Mouse (Mus musculus) limb, embryonic 11.5 days (tissue): ENCODE measurements at regions not wholly inside any gene's neighbourhood (a gene's known extent, or its start where the extent isn't known, plus 50 kb on each side); places are given as distances from the start of the nearest gene placed in this dataset.

ENCODE experiments used
- ATAC-seq: fragments of 200-750 bp; cut with Nextera tagmentation; 2 replicates; pipeline ENCODE4 v1.8.0; 2017; ENCODE audit warnings: low read depth; ENCODE audit not compliant: insufficient number of reproducible peaks, low FRiP score, low TSS enrichment
- DNase-seq: peaks from one replicate; pipeline ENCODE4 v3.0.0-alpha.2; 2015; ENCODE audit warnings: low spot score
- H3K27ac ChIP-seq: fragments of 300-500 bp; sonication (generic); replicated peaks from 2 replicates; pipeline ENCODE4 v1.5.1; 2014; ENCODE audit warnings: low read depth, mild to moderate bottlenecking, low read length
- H3K27me3 ChIP-seq: fragments of 300-500 bp; sonication (generic); 2 replicates; pipeline ENCODE4 v1.6.1; 2014; ENCODE audit warnings: mild to moderate bottlenecking, low read length, mixed read lengths; ENCODE audit not compliant: control insufficient read depth, insufficient read depth
- H3K36me3 ChIP-seq: fragments of 300-500 bp; sonication (generic); 2 replicates; pipeline ENCODE4 v1.6.1; 2014; ENCODE audit warnings: mild to moderate bottlenecking, low read length, moderate library complexity, mixed read lengths; ENCODE audit not compliant: control insufficient read depth, insufficient read depth
- H3K4me1 ChIP-seq: fragments of 300-500 bp; sonication (generic); 2 replicates; pipeline ENCODE4 v1.6.1; 2014; ENCODE audit warnings: low read length, mixed read lengths; ENCODE audit not compliant: control insufficient read depth, insufficient read depth
- H3K4me2 ChIP-seq: fragments of 300-500 bp; sonication (generic); 2 replicates; pipeline ENCODE4 v1.6.1; 2014; ENCODE audit warnings: low read depth, mild to moderate bottlenecking, moderate library complexity; ENCODE audit not compliant: severe bottlenecking
- H3K4me3 ChIP-seq: fragments of 300-500 bp; sonication (generic); 2 replicates; pipeline ENCODE4 v1.5.1; 2014; ENCODE audit warnings: low read depth, low read length
- H3K9ac ChIP-seq: fragments of 300-500 bp; sonication (generic); 2 replicates; pipeline ENCODE4 v1.6.1; 2014; ENCODE audit warnings: mild to moderate bottlenecking, low read length
- H3K9me3 ChIP-seq: fragments of 300-500 bp; sonication (generic); 2 replicates; pipeline ENCODE4 v1.6.1; 2016; ENCODE audit warnings: low read length; ENCODE audit not compliant: control insufficient read depth
- WGBS: fragments of 180-500 bp; shearing (Covaris S2); extraction: QIAGEN DNeasy Blood & Tissue Kit; methylation state at CpG from one replicate; pipeline ENCODE4 v1.1.7; 2014; 5-methylcytosine and 5-hydroxymethylcytosine counted together

DNA sequence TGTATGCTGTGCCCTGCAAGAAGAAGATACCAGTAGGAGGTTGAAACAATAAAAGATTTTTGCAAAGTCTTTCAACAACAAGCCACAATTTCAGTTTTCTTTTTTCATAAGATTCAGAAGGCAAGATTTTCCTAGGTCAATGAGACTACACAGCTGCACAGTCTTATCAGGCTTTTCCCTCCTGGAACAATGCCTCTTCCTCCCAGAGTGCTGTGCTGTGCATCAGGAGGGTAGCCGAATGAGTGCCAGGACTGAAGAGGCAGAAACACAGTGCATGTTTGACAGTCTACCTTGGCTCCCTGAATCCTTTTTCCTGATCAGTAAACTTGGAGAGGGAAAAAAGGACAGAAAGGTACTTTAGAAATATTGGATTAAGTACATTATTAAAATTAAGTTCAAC, 579.4 kb upstream of the Tbl1xr1 start:
- ATAC-seq (no peak), DNase-seq (no peak)
- H3K4me3 ChIP-seq = no peak overlapping the region
- H3K27me3 ChIP-seq = no peaks in the 10 kb centered on the region
- no peak overlapping the region for H3K27ac ChIP-seq
- no peak overlapping the region for H3K4me2 ChIP-seq
- no peaks in the 10 kb centered on the region; the same call in 1 of the 2 replicates for H3K4me1 ChIP-seq
- no peaks in the 10 kb centered on the region for H3K36me3 ChIP-seq
- 73% methylated on average over 1 of the region's 1 CpGs for WGBS
- no peaks in the 10 kb centered on the region for H3K9me3 ChIP-seq
- H3K9ac ChIP-seq = no peak overlapping the region

DNA sequence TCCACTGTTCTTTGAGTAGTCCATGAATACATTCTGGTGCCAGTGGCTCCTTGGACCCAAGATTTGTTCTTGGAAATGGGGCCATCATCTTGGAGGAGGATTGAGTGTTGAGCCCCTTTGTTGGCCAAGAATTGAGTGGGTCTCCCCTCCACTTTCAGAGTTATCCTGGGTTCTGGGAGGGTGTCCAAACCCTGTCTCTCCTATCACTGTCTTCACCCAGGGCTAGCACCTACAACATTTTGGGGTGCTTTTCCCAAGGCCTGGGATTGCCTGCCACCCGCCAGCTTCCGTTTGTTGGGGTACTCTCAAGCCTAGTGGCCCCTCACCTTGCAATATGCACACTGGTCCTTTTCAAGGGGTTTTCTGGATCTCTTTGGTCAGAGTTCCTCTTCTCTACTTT, 568.8 kb upstream of the Tbl1xr1 start:
- Histone ChIP-seq H3K36me3 (no peaks in the 10 kb centered on the region), H3K4me2 (no peak overlapping the region), H3K9ac (no peak overlapping the region), H3K9me3 (peaks cover 5% of the 10 kb centered on the region), H3K27ac (no peak overlapping the region), H3K4me1 (no peaks in the 10 kb centered on the region), H3K4me3 (no peak overlapping the region), H3K27me3 (no peaks in the 10 kb centered on the region)
- ATAC-seq = no peak
- DNase-seq = no peak
- WGBS = 90% methylated on average over 2 of the region's 2 CpGs

DNA sequence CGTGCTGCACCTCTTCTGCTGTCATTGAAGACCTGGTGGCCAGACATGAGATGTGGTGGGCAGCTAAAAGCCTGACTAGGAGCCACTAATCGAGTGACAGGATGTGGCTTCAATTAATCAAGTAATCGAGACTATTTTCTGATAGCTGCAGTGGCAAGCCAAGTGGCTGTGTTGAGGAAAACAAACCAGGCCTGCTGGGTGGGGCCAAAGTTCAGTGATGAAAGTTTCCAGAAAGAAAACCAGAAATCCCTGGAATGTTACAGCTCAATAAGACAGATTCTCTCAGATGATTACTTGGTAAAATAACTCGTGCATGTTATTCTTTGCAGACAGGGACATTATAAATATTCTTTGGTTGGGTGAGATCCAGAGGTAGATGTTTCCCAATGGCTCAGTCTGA, 564.4 kb upstream of the Tbl1xr1 start:
- no peak for ATAC-seq
- H3K36me3 ChIP-seq = no peaks in the 10 kb centered on the region
- peaks cover 5% of the 10 kb centered on the region for H3K9me3 ChIP-seq

DNA sequence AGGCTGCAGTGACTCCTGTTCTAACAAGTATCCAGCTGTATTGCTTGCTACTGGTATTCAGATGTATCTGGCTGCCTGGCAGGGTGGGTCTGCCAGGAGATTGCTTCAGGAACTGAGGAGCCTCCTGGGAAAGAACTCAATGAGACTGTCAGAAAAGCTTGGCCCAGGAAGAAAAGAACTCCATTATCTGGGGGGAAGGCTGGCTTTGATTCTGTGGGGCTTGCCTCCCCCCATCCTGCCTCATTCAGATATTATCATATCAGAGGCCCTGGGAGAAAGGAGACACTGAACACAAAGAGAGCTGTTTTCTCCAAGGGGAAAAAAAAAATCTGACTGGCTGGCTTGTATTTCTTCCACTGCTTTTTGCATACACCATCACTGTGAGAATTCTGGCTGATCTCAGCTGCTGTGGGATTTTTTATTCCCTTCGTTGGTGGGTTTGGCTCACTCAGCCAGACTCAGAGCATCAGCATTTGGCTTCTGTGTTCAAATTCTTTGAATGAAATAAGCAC, 552.0 kb upstream of the Tbl1xr1 start:
- ATAC-seq = no peak
- Histone ChIP-seq H3K9ac (no peak overlapping the region), H3K27me3 (no peaks in the 10 kb centered on the region), H3K9me3 (no peaks in the 10 kb centered on the region), H3K4me3 (no peak overlapping the region), H3K27ac (no peak overlapping the region), H3K36me3 (no peaks in the 10 kb centered on the region), H3K4me2 (no peak overlapping the region), H3K4me1 (no peaks in the 10 kb centered on the region)
- WGBS = 38% methylated on average over 1 of the region's 1 CpGs
- no peak for DNase-seq

More for the DNA sequence above, 564.4 kb upstream of the Tbl1xr1 start:
- no peak overlapping the region for H3K4me3 ChIP-seq
- 81% methylated on average over 4 of the region's 4 CpGs for WGBS
- H3K4me2 ChIP-seq = no peak overlapping the region
- no peaks in the 10 kb centered on the region for H3K27me3 ChIP-seq
- H3K27ac ChIP-seq = no peak overlapping the region
- H3K4me1 ChIP-seq = no peaks in the 10 kb centered on the region
- no peak overlapping the region for H3K9ac ChIP-seq
- no peak for DNase-seq

DNA sequence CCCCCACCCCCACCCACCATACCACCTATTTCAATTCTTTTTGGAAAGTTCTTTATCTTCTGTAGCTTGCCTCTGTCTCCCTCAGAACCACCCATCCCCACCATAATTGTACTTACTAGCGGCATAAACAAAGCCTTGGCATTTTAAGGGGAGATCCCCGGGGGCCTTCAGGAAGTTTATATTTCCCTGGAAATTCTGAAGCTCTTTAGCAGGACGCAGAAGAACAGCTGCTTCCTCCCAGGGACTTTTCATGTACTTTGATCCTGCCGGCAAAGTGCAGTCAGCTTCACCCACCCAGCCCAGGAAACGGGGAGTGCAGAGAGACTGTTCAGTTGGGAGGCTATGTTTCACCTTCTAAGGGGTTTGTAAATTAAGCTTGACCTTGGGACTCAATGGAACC, 545.6 kb upstream of the Tbl1xr1 start:
- Histone ChIP-seq H3K4me1 (no peaks in the 10 kb centered on the region), H3K9ac (no peak overlapping the region), H3K4me3 (no peak overlapping the region), H3K27me3 (no peaks in the 10 kb centered on the region), H3K4me2 (no peak overlapping the region), H3K36me3 (no peaks in the 10 kb centered on the region), H3K27ac (no peak overlapping the region), H3K9me3 (no peaks in the 10 kb centered on the region)
- WGBS = 14% methylated on average over 5 of the region's 5 CpGs
- ATAC-seq (no peak), DNase-seq (peak; percentile 47)

DNA sequence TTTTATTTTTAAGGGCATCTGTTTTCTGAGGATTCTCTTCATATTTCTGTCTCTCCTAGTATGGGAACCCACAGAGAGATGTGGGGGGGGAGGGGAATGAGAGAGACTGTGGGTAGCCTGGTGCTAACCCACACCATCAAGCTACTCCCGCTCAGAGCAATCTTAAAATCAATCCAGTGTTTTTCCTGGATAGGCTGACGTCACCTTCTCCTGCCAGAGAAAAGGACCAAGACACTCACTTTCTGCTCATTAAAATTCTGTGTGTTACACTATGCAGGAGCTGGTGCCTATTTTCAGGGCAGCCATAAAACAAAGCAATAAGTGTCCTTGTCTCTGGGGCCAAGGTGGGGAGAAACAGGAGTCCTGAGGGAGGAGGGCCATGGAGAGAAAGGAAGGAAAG, 537.3 kb upstream of the Tbl1xr1 start:
- Histone ChIP-seq H3K4me2 (no peak overlapping the region), H3K4me1 (0 out of 2 replicates have a peak, but pooled peaks cover 2% of the 10 kb centered on the region), H3K27ac (no peak overlapping the region), H3K4me3 (no peak overlapping the region), H3K9ac (no peak overlapping the region), H3K36me3 (no peaks in the 10 kb centered on the region), H3K9me3 (no peaks in the 10 kb centered on the region), H3K27me3 (no peaks in the 10 kb centered on the region)
- ATAC-seq = peak; percentile 54; the same call in 1 of the 2 replicates
- no peak for DNase-seq
- 12% methylated on average over 2 of the region's 2 CpGs for WGBS

DNA sequence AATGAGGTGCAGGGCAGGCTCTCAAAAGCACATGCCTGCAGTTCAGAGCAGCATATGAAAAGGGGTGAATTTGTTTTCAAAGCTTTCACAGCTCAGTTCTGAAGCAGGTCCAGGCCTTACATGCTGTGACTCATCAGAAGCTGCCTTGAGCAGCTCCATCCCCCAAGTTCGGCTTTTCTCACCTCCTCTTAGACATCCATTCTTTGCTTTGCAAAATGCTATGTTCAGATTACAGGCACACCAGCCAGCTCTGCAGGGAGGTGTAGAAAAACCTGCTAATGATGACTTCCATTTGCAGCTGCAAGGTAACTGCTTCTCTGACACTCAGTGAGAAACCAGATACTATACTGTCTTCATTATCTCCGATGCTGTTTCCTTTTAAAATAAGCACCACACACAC, 532.0 kb upstream of the Tbl1xr1 start:
- no peak overlapping the region for H3K4me3 ChIP-seq
- no peaks in the 10 kb centered on the region for H3K36me3 ChIP-seq
- no peak overlapping the region for H3K9ac ChIP-seq
- DNase-seq (no peak), ATAC-seq (no peak)
- H3K27me3 ChIP-seq = no peaks in the 10 kb centered on the region
- H3K27ac ChIP-seq = no peak overlapping the region
- no peak overlapping the region for H3K4me2 ChIP-seq
- H3K9me3 ChIP-seq = no peaks in the 10 kb centered on the region
- H3K4me1 ChIP-seq = peaks cover 10% of the 10 kb centered on the region; the same call in 1 of the 2 replicates
- WGBS = 40% methylated on average over 2 of the region's 2 CpGs

DNA sequence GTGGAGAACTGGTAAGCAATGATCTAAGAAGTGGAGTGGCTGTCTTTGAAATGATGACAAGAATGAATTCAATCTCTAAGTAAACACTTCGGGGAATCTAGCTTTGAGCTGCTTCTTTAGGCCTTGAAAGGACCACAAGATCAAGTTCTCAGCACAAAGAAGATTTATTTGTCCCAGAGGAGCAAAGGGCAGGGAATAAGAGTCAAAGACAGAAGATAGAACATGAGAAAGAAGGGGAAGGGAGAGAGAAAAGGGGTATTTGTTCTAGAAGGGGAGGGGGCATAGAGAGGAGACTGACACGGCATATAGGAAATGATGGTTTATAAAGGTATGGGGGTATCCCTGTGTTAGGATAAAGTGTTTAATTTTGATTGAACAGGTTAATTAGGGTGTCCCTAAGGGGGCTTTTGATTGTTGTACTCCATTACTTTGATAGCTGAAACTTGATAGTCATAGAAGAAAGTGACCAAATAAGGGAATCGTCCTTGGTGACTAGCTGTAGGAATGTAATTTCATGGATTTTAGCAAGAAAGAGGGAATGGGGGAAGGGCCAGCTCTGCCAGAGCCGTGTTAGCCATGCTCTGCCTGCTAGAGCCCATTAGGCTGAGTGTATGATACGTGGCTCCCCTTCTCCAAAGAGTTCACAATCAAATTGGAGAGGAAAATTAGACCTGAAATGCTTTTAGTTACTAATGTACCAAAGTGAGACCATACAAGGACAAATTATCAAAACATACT, 531.1 kb upstream of the Tbl1xr1 start:
- Histone ChIP-seq H3K36me3 (no peaks in the 10 kb centered on the region), H3K4me1 (peaks cover 10% of the 10 kb centered on the region; the same call in 1 of the 2 replicates), H3K9me3 (no peaks in the 10 kb centered on the region), H3K4me3 (no peak overlapping the region), H3K9ac (no peak overlapping the region), H3K27me3 (no peaks in the 10 kb centered on the region), H3K27ac (no peak overlapping the region), H3K4me2 (no peak overlapping the region)
- ATAC-seq = peak; percentile 50; the same call in 1 of the 2 replicates
- WGBS = 46% methylated on average over 5 of the region's 5 CpGs
- DNase-seq = no peak
